Mouse (Mus musculus) CD8-positive naive resting alpha-beta T cell, adult 2 months (primary cell): Measurements from ENCODE around the gene Samt2.
"Not testable (repeated sequence)": the region's sequence is repeated elsewhere in the genome, so short reads cannot be mapped to it uniquely, and the experiment has no call there.

Experiments
- DNase-seq, 2 experiments: peaks; one replicate each; pipeline ENCODE4 v3.0.0; 2022; ENCODE audit warnings: low read depth in 2 of 2, low spot score in 2 of 2

Gene Samt2

GRCm38 (mm10) chrX:154579260-154579659, at the start of gene Samt2:
TSS of gene Samt2 (minus strand) at chrX:154579360.
- DNase-seq: not testable (repeated sequence)
